8 mouse cellular contexts compared by ENCODE assay signal in genomic region chr19:6018142-6019089, GRCm38 (mm10). TPM values are rescaled to one million over a fixed set of nuclear protein-coding genes. Genes with fewer than 3 reads are reported as not detected.
DNase-seq lines count a peak whose midpoint lies in the region; ATAC-seq and TF ChIP-seq lines count a peak whose summit lies in the region.

No protein-coding gene starts in this region.

- H3K4me1 ChIP-seq in hindbrain, embryonic 10.5 days (replicated peaks), result peaks cover 34% of the 10 kb centered on the region
- H3K4me1 ChIP-seq in hindbrain, embryonic 16.5 days (ENCODE audit: control insufficient read depth, insufficient read depth, low read depth, low read length), result peaks cover 13% of the 10 kb centered on the region
- peaks cover 4% of the 10 kb centered on the region; the same call in 1 of the 2 replicates for H3K4me1 ChIP-seq in bone marrow, adult 2 months (ENCODE audit: control insufficient read depth, insufficient read depth, low read length)
- peaks cover 60% of the 10 kb centered on the region for H3K4me1 ChIP-seq in erythroblast, embryonic 14.5 days (ENCODE audit: control insufficient read depth)
- peaks cover 4% of the 10 kb centered on the region; the same call in 1 of the 2 replicates for H3K4me1 ChIP-seq in hindbrain, postnatal 0 days (ENCODE audit: insufficient read depth, low read length)

- intact Hi-C loops in left cerebral cortex, postnatal 36 days (cut with DNase I), result loop anchor here (1.0 to 5.0 kb wide), 2 partner anchors 53 to 96 kb away; partner anchors contain the start of gene Cdc42ep2

- no peak overlapping the region for H3K27ac ChIP-seq in hindbrain, embryonic 10.5 days
- no peak overlapping the region for H3K27ac ChIP-seq in hindbrain, embryonic 16.5 days (ENCODE audit: low read depth, low read length)
- H3K27ac ChIP-seq in bone marrow, adult 2 months (ENCODE audit: control insufficient read depth, insufficient read depth, low read depth, low read length, poor library complexity), result no peak overlapping the region
- H3K27ac ChIP-seq in hindbrain, postnatal 0 days, result no peak overlapping the region

- no peaks in the 10 kb centered on the region for H3K36me3 ChIP-seq in hindbrain, embryonic 10.5 days
- H3K36me3 ChIP-seq in hindbrain, embryonic 16.5 days (ENCODE audit: control insufficient read depth, insufficient read depth, low read length), result no peaks in the 10 kb centered on the region
- peaks cover 17% of the 10 kb centered on the region for H3K36me3 ChIP-seq in erythroblast, embryonic 14.5 days (ENCODE audit: control insufficient read depth)
- H3K36me3 ChIP-seq in hindbrain, postnatal 0 days (ENCODE audit: insufficient read depth, low read length), result no peaks in the 10 kb centered on the region

- no peak for ATAC-seq in hindbrain, embryonic 16.5 days
- no peak for ATAC-seq in hindbrain, postnatal 0 days

- TF ChIP-seq POLR2A in bone marrow, adult 2 months (IDR thresholded peaks at IDR 0.05; ENCODE audit: borderline replicate concordance, control insufficient read depth, low read depth, low read length), result no peak

- H3K4me2 ChIP-seq in hindbrain, embryonic 16.5 days (ENCODE audit: low read length), result no peak overlapping the region
- H3K4me2 ChIP-seq in hindbrain, postnatal 0 days (ENCODE audit: low read depth, low read length), result no peak overlapping the region

- peaks cover 43% of the 10 kb centered on the region for H3K27me3 ChIP-seq in hindbrain, embryonic 10.5 days (ENCODE audit: insufficient read depth, poor library complexity, severe bottlenecking)
- peaks cover 6% of the 10 kb centered on the region; the same call in 1 of the 2 replicates for H3K27me3 ChIP-seq in hindbrain, embryonic 16.5 days (replicated peaks; ENCODE audit: control insufficient read depth, insufficient read depth, low read length)
- no peaks in the 10 kb centered on the region; the same call in 1 of the 2 replicates for H3K27me3 ChIP-seq in erythroblast, embryonic 14.5 days (ENCODE audit: control insufficient read depth)
- no peaks in the 10 kb centered on the region; the same call in 1 of the 2 replicates for H3K27me3 ChIP-seq in hindbrain, postnatal 0 days (ENCODE audit: insufficient read depth, low read length)

- no peak overlapping the region for H3K4me3 ChIP-seq in hindbrain, embryonic 10.5 days
- no peak overlapping the region for H3K4me3 ChIP-seq in hindbrain, embryonic 16.5 days (ENCODE audit: low read length)
- no peak overlapping the region for H3K4me3 ChIP-seq in bone marrow, adult 2 months (replicated peaks; ENCODE audit: control insufficient read depth, low read depth, low read length)
- H3K4me3 ChIP-seq in erythroblast, embryonic 14.5 days (replicated peaks), result peak overlapping the region; percentile 54
- no peak overlapping the region for H3K4me3 ChIP-seq in hindbrain, postnatal 0 days (ENCODE audit: low read length)

- H3K9ac ChIP-seq in hindbrain, embryonic 16.5 days (ENCODE audit: low read depth, low read length), result no peak overlapping the region
- H3K9ac ChIP-seq in hindbrain, postnatal 0 days (replicated peaks; ENCODE audit: low read length), result no peak overlapping the region

- 31% methylated on average over 15 of the region's 15 CpGs for WGBS in hindbrain, embryonic 10.5 days
- 33% methylated on average over 15 of the region's 15 CpGs for WGBS in hindbrain, embryonic 16.5 days
- 19% methylated on average over 15 of the region's 15 CpGs for WGBS in bone marrow, adult 2 months
- 34% methylated on average over 15 of the region's 15 CpGs for WGBS in hindbrain, postnatal 0 days

- H3K9me3 ChIP-seq in hindbrain, embryonic 10.5 days, result no peaks in the 10 kb centered on the region
- H3K9me3 ChIP-seq in hindbrain, embryonic 16.5 days (ENCODE audit: control insufficient read depth, low read length), result no peaks in the 10 kb centered on the region
- no peaks in the 10 kb centered on the region for H3K9me3 ChIP-seq in erythroblast, embryonic 14.5 days (ENCODE audit: control insufficient read depth, low read length)
- H3K9me3 ChIP-seq in hindbrain, postnatal 0 days (ENCODE audit: low read length), result no peaks in the 10 kb centered on the region

- peak; percentile 96 for TF ChIP-seq CTCF in bone marrow, adult 2 months (IDR thresholded peaks at IDR 0.05; ENCODE audit: control insufficient read depth, insufficient read depth, low read length)
- TF ChIP-seq CTCF in hindbrain, postnatal 0 days (IDR thresholded peaks at IDR 0.05; ENCODE audit: low read depth), result peak; percentile 92

- DNase-seq in hindbrain, embryonic 10.5 days (ENCODE audit: low spot score), result peak; percentile 86
- DNase-seq in hindbrain, postnatal 0 days (ENCODE audit: low spot score), result peak; percentile 90
- DNase-seq in left cerebral cortex, postnatal 36 days (ENCODE audit: low spot score in 2 of 2), result peak; percentile 76 to 78
- peak; percentile 96 for DNase-seq in naive thymus-derived CD4-positive, alpha-beta T cell, adult 2 months (ENCODE audit: low read depth)
- peak; percentile 72 for DNase-seq in telencephalon, adult 2 months (ENCODE audit: low read depth, low spot score)

RNA-seq across cellular contexts. Expression of gene Capn1, which starts 2.7 kb away (rescaled TPM):
- 5.9 and 6.5 TPM in 2 replicates for polyA plus RNA-seq in hindbrain, embryonic 10.5 days (2016; fragmentation: Nextera tagmentation; extraction: Ambion mirVana)
- polyA plus RNA-seq in hindbrain, embryonic 16.5 days (2015; fragmentation: Nextera tagmentation; extraction: Ambion mirVana), result 5.2 and 5.6 TPM in 2 replicates
- polyA plus RNA-seq in bone marrow, adult 2 months (2011; ENCODE audit: insufficient read depth, insufficient read length, low replicate concordance, missing spikeins), result 59.9 and 139 TPM in 2 replicates
- polyA plus RNA-seq in erythroblast, embryonic 14.5 days (2012), result 38.5 and 46.1 TPM in 2 replicates
- 13.6 and 15.7 TPM in 2 replicates for total RNA-seq in hindbrain, postnatal 0 days (2014; rRNA removed)
- 4.6 and 4.8 TPM in 2 replicates for polyA plus RNA-seq in hindbrain, postnatal 0 days (2015; fragmentation: Nextera tagmentation; extraction: Ambion mirVana)
- total RNA-seq in left cerebral cortex, postnatal 36 days (2021), result 10 to 100 TPM; 19.6 to 20.9 TPM

RNA-seq across cellular contexts. Expression of gene Syvn1, which starts 28.0 kb away (rescaled TPM):
- 37.0 and 39.2 TPM in 2 replicates for polyA plus RNA-seq in hindbrain, embryonic 10.5 days (2016; fragmentation: Nextera tagmentation; extraction: Ambion mirVana)
- polyA plus RNA-seq in hindbrain, embryonic 16.5 days (2015; fragmentation: Nextera tagmentation; extraction: Ambion mirVana), result 29.0 and 38.4 TPM in 2 replicates
- 30.5 and 58.5 TPM in 2 replicates for polyA plus RNA-seq in bone marrow, adult 2 months (2011; ENCODE audit: insufficient read depth, insufficient read length, low replicate concordance, missing spikeins)
- polyA plus RNA-seq in erythroblast, embryonic 14.5 days (2012), result 9.5 and 10.2 TPM in 2 replicates
- 27.6 and 34.1 TPM in 2 replicates for total RNA-seq in hindbrain, postnatal 0 days (2014; rRNA removed)
- polyA plus RNA-seq in hindbrain, postnatal 0 days (2015; fragmentation: Nextera tagmentation; extraction: Ambion mirVana), result 26.8 and 29.8 TPM in 2 replicates
- 10 to 100 TPM; 40.8 to 51.8 TPM for total RNA-seq in left cerebral cortex, postnatal 36 days (2021)

RNA-seq across cellular contexts. Expression of gene Slc22a20, which starts 32.5 kb away (rescaled TPM):
- not detected in 2 replicates for polyA plus RNA-seq in hindbrain, embryonic 10.5 days (2016; fragmentation: Nextera tagmentation; extraction: Ambion mirVana)
- polyA plus RNA-seq in hindbrain, embryonic 16.5 days (2015; fragmentation: Nextera tagmentation; extraction: Ambion mirVana), result not detected in 2 replicates
- 0.80 TPM in 1 of 2 replicates, not detected in the other for polyA plus RNA-seq in bone marrow, adult 2 months (2011; ENCODE audit: insufficient read depth, insufficient read length, low replicate concordance, missing spikeins)
- not detected in 2 replicates for polyA plus RNA-seq in erythroblast, embryonic 14.5 days (2012)
- not detected in 2 replicates for total RNA-seq in hindbrain, postnatal 0 days (2014; rRNA removed)
- not detected in 2 replicates for polyA plus RNA-seq in hindbrain, postnatal 0 days (2015; fragmentation: Nextera tagmentation; extraction: Ambion mirVana)
- not detected for total RNA-seq in left cerebral cortex, postnatal 36 days (2021)

RNA-seq across cellular contexts. Expression of gene Mrpl49, which starts 39.2 kb away (rescaled TPM):
- polyA plus RNA-seq in hindbrain, embryonic 10.5 days (2016; fragmentation: Nextera tagmentation; extraction: Ambion mirVana), result 77.8 and 81.7 TPM in 2 replicates
- 62.4 and 68.8 TPM in 2 replicates for polyA plus RNA-seq in hindbrain, embryonic 16.5 days (2015; fragmentation: Nextera tagmentation; extraction: Ambion mirVana)
- polyA plus RNA-seq in bone marrow, adult 2 months (2011; ENCODE audit: insufficient read depth, insufficient read length, low replicate concordance, missing spikeins), result 29.9 and 52.5 TPM in 2 replicates
- polyA plus RNA-seq in erythroblast, embryonic 14.5 days (2012), result 4.9 and 6.3 TPM in 2 replicates
- total RNA-seq in hindbrain, postnatal 0 days (2014; rRNA removed), result 34.4 and 36.2 TPM in 2 replicates
- 52.4 and 54.9 TPM in 2 replicates for polyA plus RNA-seq in hindbrain, postnatal 0 days (2015; fragmentation: Nextera tagmentation; extraction: Ambion mirVana)
- 10 to 100 TPM; 40.5 to 45.1 TPM for total RNA-seq in left cerebral cortex, postnatal 36 days (2021)

RNA-seq across cellular contexts. Expression of gene Fau, which starts 39.2 kb away (rescaled TPM):
- 764 and 815 TPM in 2 replicates for polyA plus RNA-seq in hindbrain, embryonic 10.5 days (2016; fragmentation: Nextera tagmentation; extraction: Ambion mirVana)
- polyA plus RNA-seq in hindbrain, embryonic 16.5 days (2015; fragmentation: Nextera tagmentation; extraction: Ambion mirVana), result 471 and 479 TPM in 2 replicates
- polyA plus RNA-seq in bone marrow, adult 2 months (2011; ENCODE audit: insufficient read depth, insufficient read length, low replicate concordance, missing spikeins), result 2,232 and 4,155 TPM in 2 replicates
- 521 and 530 TPM in 2 replicates for polyA plus RNA-seq in erythroblast, embryonic 14.5 days (2012)
- total RNA-seq in hindbrain, postnatal 0 days (2014; rRNA removed), result 558 and 787 TPM in 2 replicates
- polyA plus RNA-seq in hindbrain, postnatal 0 days (2015; fragmentation: Nextera tagmentation; extraction: Ambion mirVana), result 668 TPM in 2 replicates
- total RNA-seq in left cerebral cortex, postnatal 36 days (2021), result 100 to 1,000 TPM; 637 to 694 TPM
